Mouse (Mus musculus): Measurements from ENCODE around the gene Zfp664. TPM values are rescaled to one million over a fixed set of nuclear protein-coding genes. Genes with fewer than 3 reads are reported as not detected.

The Zfp664 gene
- polyA plus RNA-seq (2015; fragmentation: Nextera tagmentation; extraction: Ambion mirVana) = 110 and 118 TPM in 2 replicates

- Histone ChIP-seq H3K4me2 (replicated peaks; ENCODE audit: low read depth, low read length) (peak within 1 kb of the TSS; percentile 99), H3K4me1 (ENCODE audit: insufficient read depth, low read length) (peaks cover 28% of the 10 kb centered on the region), H3K9me3 (ENCODE audit: low read length) (no peaks in the 10 kb centered on the region), H3K27me3 (ENCODE audit: insufficient read depth, low read length) (peaks cover 21% of the 10 kb centered on the region), H3K27ac (ENCODE audit: low read length) (peak within 1 kb of the TSS; percentile 96), H3K36me3 (ENCODE audit: insufficient read depth, low read length) (no peaks in the 10 kb centered on the region), H3K9ac (replicated peaks; ENCODE audit: low read length) (peak within 1 kb of the TSS; percentile 91), H3K4me3 (ENCODE audit: low read length) (peak within 1 kb of the TSS; percentile 90)
- peak; percentile 93 for ATAC-seq (ENCODE audit: low FRiP score, low TSS enrichment)
- WGBS = under 1% methylated on average over 81 of the region's 103 CpGs
Measured at GRCm38 (mm10) chr5:124862013-124862866, at the start of gene Zfp664, which contains the start of gene Ccdc92. TSS of gene Zfp664 (plus strand) at chr5:124862691. TSS of gene Ccdc92 (minus strand) at chr5:124862424.

GRCm38 (mm10) chr5:124814797-124815196 lies 47.7 kb upstream of the Zfp664 start:
- Histone ChIP-seq H3K4me3 (ENCODE audit: low read length) (no peak overlapping the region), H3K27me3 (ENCODE audit: insufficient read depth, low read length) (no peaks in the 10 kb centered on the region), H3K4me1 (ENCODE audit: insufficient read depth, low read length) (no peaks in the 10 kb centered on the region), H3K9ac (replicated peaks; ENCODE audit: low read length) (no peak overlapping the region), H3K4me2 (replicated peaks; ENCODE audit: low read depth, low read length) (no peak overlapping the region), H3K27ac (ENCODE audit: low read length) (no peak overlapping the region), H3K36me3 (ENCODE audit: insufficient read depth, low read length) (no peaks in the 10 kb centered on the region), H3K9me3 (ENCODE audit: low read length) (peaks cover 11% of the 10 kb centered on the region; the same call in 1 of the 2 replicates)
- WGBS = 54% methylated on average over 5 of the region's 5 CpGs
- ATAC-seq (ENCODE audit: low FRiP score, low TSS enrichment) = no peak

GRCm38 (mm10) chr5:124817050-124817449 lies 45.4 kb upstream of the Zfp664 start:
- Histone ChIP-seq H3K4me2 (replicated peaks; ENCODE audit: low read depth, low read length) (no peak overlapping the region), H3K4me3 (ENCODE audit: low read length) (no peak overlapping the region), H3K9me3 (ENCODE audit: low read length) (peaks cover 11% of the 10 kb centered on the region; the same call in 1 of the 2 replicates), H3K9ac (replicated peaks; ENCODE audit: low read length) (no peak overlapping the region), H3K27ac (ENCODE audit: low read length) (no peak overlapping the region), H3K27me3 (ENCODE audit: insufficient read depth, low read length) (no peaks in the 10 kb centered on the region), H3K4me1 (ENCODE audit: insufficient read depth, low read length) (no peaks in the 10 kb centered on the region), H3K36me3 (ENCODE audit: insufficient read depth, low read length) (no peaks in the 10 kb centered on the region)
- no peak for ATAC-seq (ENCODE audit: low FRiP score, low TSS enrichment)
- 82% methylated on average over 15 of the region's 15 CpGs for WGBS

- no peak for ATAC-seq (ENCODE audit: low FRiP score, low TSS enrichment)
Measured at GRCm38 (mm10) chr5:124822128-124822894, 40.2 kb upstream of the Zfp664 start.

GRCm38 (mm10) chr5:124830331-124830730 lies 32.2 kb upstream of the Zfp664 start:
- H3K4me1 ChIP-seq (ENCODE audit: insufficient read depth, low read length) = no peaks in the 10 kb centered on the region
- H3K9ac ChIP-seq (replicated peaks; ENCODE audit: low read length) = no peak overlapping the region
- no peaks in the 10 kb centered on the region for H3K36me3 ChIP-seq (ENCODE audit: insufficient read depth, low read length)
- no peaks in the 10 kb centered on the region for H3K9me3 ChIP-seq (ENCODE audit: low read length)
- ATAC-seq (ENCODE audit: low FRiP score, low TSS enrichment) = no peak
- WGBS = 89% methylated on average over 12 of the region's 12 CpGs
- no peak overlapping the region for H3K4me2 ChIP-seq (replicated peaks; ENCODE audit: low read depth, low read length)
- no peak overlapping the region for H3K27ac ChIP-seq (ENCODE audit: low read length)
- no peaks in the 10 kb centered on the region for H3K27me3 ChIP-seq (ENCODE audit: insufficient read depth, low read length)
- no peak overlapping the region for H3K4me3 ChIP-seq (ENCODE audit: low read length)

More at GRCm38 (mm10) chr5:124822128-124822894, 40.2 kb upstream of the Zfp664 start:
- WGBS = 81% methylated on average over 18 of the region's 18 CpGs
- Histone ChIP-seq H3K9ac (replicated peaks; ENCODE audit: low read length) (no peak overlapping the region), H3K4me2 (replicated peaks; ENCODE audit: low read depth, low read length) (no peak overlapping the region), H3K36me3 (ENCODE audit: insufficient read depth, low read length) (no peaks in the 10 kb centered on the region), H3K27ac (ENCODE audit: low read length) (no peak overlapping the region), H3K4me3 (ENCODE audit: low read length) (no peak overlapping the region), H3K9me3 (ENCODE audit: low read length) (peaks cover 11% of the 10 kb centered on the region; the same call in 1 of the 2 replicates), H3K27me3 (ENCODE audit: insufficient read depth, low read length) (no peaks in the 10 kb centered on the region), H3K4me1 (ENCODE audit: insufficient read depth, low read length) (no peaks in the 10 kb centered on the region)

- WGBS = 94% methylated on average over 15 of the region's 15 CpGs
- no peak overlapping the region for H3K9ac ChIP-seq (replicated peaks; ENCODE audit: low read length)
- no peak for ATAC-seq (ENCODE audit: low FRiP score, low TSS enrichment)
- H3K4me3 ChIP-seq (ENCODE audit: low read length) = no peak overlapping the region
- H3K4me2 ChIP-seq (replicated peaks; ENCODE audit: low read depth, low read length) = no peak overlapping the region
- no peaks in the 10 kb centered on the region for H3K27me3 ChIP-seq (ENCODE audit: insufficient read depth, low read length)
- H3K27ac ChIP-seq (ENCODE audit: low read length) = no peak overlapping the region
- H3K36me3 ChIP-seq (ENCODE audit: insufficient read depth, low read length) = no peaks in the 10 kb centered on the region
- H3K4me1 ChIP-seq (ENCODE audit: insufficient read depth, low read length) = no peaks in the 10 kb centered on the region
- H3K9me3 ChIP-seq (ENCODE audit: low read length) = no peaks in the 10 kb centered on the region
Measured at GRCm38 (mm10) chr5:124835218-124835617, 27.3 kb upstream of the Zfp664 start.

GRCm38 (mm10) chr5:124836075-124836474 lies 26.4 kb upstream of the Zfp664 start:
- Histone ChIP-seq H3K4me2 (replicated peaks; ENCODE audit: low read depth, low read length) (no peak overlapping the region), H3K9ac (replicated peaks; ENCODE audit: low read length) (no peak overlapping the region), H3K4me3 (ENCODE audit: low read length) (no peak overlapping the region), H3K4me1 (ENCODE audit: insufficient read depth, low read length) (no peaks in the 10 kb centered on the region), H3K36me3 (ENCODE audit: insufficient read depth, low read length) (no peaks in the 10 kb centered on the region), H3K27me3 (ENCODE audit: insufficient read depth, low read length) (no peaks in the 10 kb centered on the region), H3K27ac (ENCODE audit: low read length) (no peak overlapping the region), H3K9me3 (ENCODE audit: low read length) (no peaks in the 10 kb centered on the region)
- WGBS = 82% methylated on average over 10 of the region's 10 CpGs
- no peak for ATAC-seq (ENCODE audit: low FRiP score, low TSS enrichment)

- no peak for ATAC-seq (ENCODE audit: low FRiP score, low TSS enrichment)
- Histone ChIP-seq H3K27me3 (ENCODE audit: insufficient read depth, low read length) (no peaks in the 10 kb centered on the region), H3K4me3 (ENCODE audit: low read length) (no peak overlapping the region), H3K9ac (replicated peaks; ENCODE audit: low read length) (no peak overlapping the region), H3K9me3 (ENCODE audit: low read length) (no peaks in the 10 kb centered on the region), H3K4me1 (ENCODE audit: insufficient read depth, low read length) (no peaks in the 10 kb centered on the region), H3K36me3 (ENCODE audit: insufficient read depth, low read length) (no peaks in the 10 kb centered on the region), H3K27ac (ENCODE audit: low read length) (no peak overlapping the region), H3K4me2 (replicated peaks; ENCODE audit: low read depth, low read length) (no peak overlapping the region)
- 57% methylated on average over 4 of the region's 4 CpGs for WGBS
Measured at GRCm38 (mm10) chr5:124836621-124837020, 25.9 kb upstream of the Zfp664 start.

GRCm38 (mm10) chr5:124840202-124840601 lies 22.3 kb upstream of the Zfp664 start:
- 76% methylated on average over 7 of the region's 7 CpGs for WGBS
- Histone ChIP-seq H3K27me3 (ENCODE audit: insufficient read depth, low read length) (no peaks in the 10 kb centered on the region), H3K27ac (ENCODE audit: low read length) (no peak overlapping the region), H3K9ac (replicated peaks; ENCODE audit: low read length) (no peak overlapping the region), H3K4me2 (replicated peaks; ENCODE audit: low read depth, low read length) (no peak overlapping the region), H3K36me3 (ENCODE audit: insufficient read depth, low read length) (no peaks in the 10 kb centered on the region), H3K4me3 (ENCODE audit: low read length) (no peak overlapping the region), H3K4me1 (ENCODE audit: insufficient read depth, low read length) (no peaks in the 10 kb centered on the region), H3K9me3 (ENCODE audit: low read length) (no peaks in the 10 kb centered on the region)
- ATAC-seq (ENCODE audit: low FRiP score, low TSS enrichment) = no peak
